Mouse (Mus musculus): ENCODE results near the gene Chst3. TPM values are rescaled to one million over a fixed set of nuclear protein-coding genes. Genes with fewer than 3 reads are reported as not detected.
"Not testable (repeated sequence)": the region's sequence is repeated elsewhere in the genome, so short reads cannot be mapped to it uniquely, and the experiment has no call there.

Chst3 gene
- polyA plus RNA-seq, 1 experiment, result 1.7 TPM

- Histone ChIP-seq H3K4me3 (ENCODE audit: insufficient read depth, poor library complexity, severe bottlenecking) (no peak overlapping the region), H3ac (ENCODE audit: control insufficient read depth, insufficient read length, low read depth) (no peak overlapping the region), H3K79me2 (ENCODE audit: control insufficient read depth, insufficient read depth) (no peaks in the 10 kb centered on the region), H3K36me3 (ENCODE audit: control insufficient read depth, insufficient read depth) (no peaks in the 10 kb centered on the region), H3K79me3 (ENCODE audit: low read depth) (no peaks in the 10 kb centered on the region), H3K27me3 (ENCODE audit: control insufficient read depth, insufficient read depth, insufficient read length) (no peaks in the 10 kb centered on the region)
- TF ChIP-seq MAX (IDR thresholded peaks at IDR 0.05), result no peak
- TF ChIP-seq CTCF (IDR thresholded peaks at IDR 0.05; ENCODE audit: control insufficient read depth, insufficient read depth, insufficient read length), result no peak
- no peak for TF ChIP-seq FOSL1 (IDR thresholded peaks at IDR 0.05; ENCODE audit: insufficient read depth, low read length, poor library complexity, severe bottlenecking)
- no peak for TF ChIP-seq USF1 (IDR thresholded peaks at IDR 0.05; ENCODE audit: low read depth)
- TF ChIP-seq MYOD1 (IDR thresholded peaks at IDR 0.05; ENCODE audit: control insufficient read depth, insufficient read length, low read depth), result no peak
- no peak for TF ChIP-seq CEBPB (IDR thresholded peaks at IDR 0.05; ENCODE audit: low read depth)
- no peak for TF ChIP-seq MYOG (IDR thresholded peaks at IDR 0.05; ENCODE audit: control insufficient read depth, extremely low read depth, insufficient read length)
Measured at GRCm38 (mm10) chr10:60252187-60252586, 33.1 kb upstream of the Chst3 start.

GRCm38 (mm10) chr10:60250426-60250965, 31.4 kb upstream of the Chst3 start:
- no peak overlapping the region for H3ac ChIP-seq (ENCODE audit: control insufficient read depth, insufficient read length, low read depth)
- H3K36me3 ChIP-seq (ENCODE audit: control insufficient read depth, insufficient read depth), result no peaks in the 10 kb centered on the region
- TF ChIP-seq USF1 (IDR thresholded peaks at IDR 0.05; ENCODE audit: low read depth) (no peak), FOSL1 (IDR thresholded peaks at IDR 0.05; ENCODE audit: insufficient read depth, low read length, poor library complexity, severe bottlenecking) (no peak), MAX (IDR thresholded peaks at IDR 0.05) (no peak), MYOD1 (IDR thresholded peaks at IDR 0.05; ENCODE audit: control insufficient read depth, insufficient read length, low read depth) (no peak), MYOG (IDR thresholded peaks at IDR 0.05; ENCODE audit: control insufficient read depth, extremely low read depth, insufficient read length) (no peak), CEBPB (IDR thresholded peaks at IDR 0.05; ENCODE audit: low read depth) (no peak), CTCF (IDR thresholded peaks at IDR 0.05; ENCODE audit: control insufficient read depth, insufficient read depth, insufficient read length) (no peak)
- no peaks in the 10 kb centered on the region for H3K27me3 ChIP-seq (ENCODE audit: control insufficient read depth, insufficient read depth, insufficient read length)
- no peaks in the 10 kb centered on the region for H3K79me2 ChIP-seq (ENCODE audit: control insufficient read depth, insufficient read depth)
- no peak overlapping the region for H3K4me3 ChIP-seq (ENCODE audit: insufficient read depth, poor library complexity, severe bottlenecking)
- no peaks in the 10 kb centered on the region for H3K79me3 ChIP-seq (ENCODE audit: low read depth)

- H3ac ChIP-seq (ENCODE audit: control insufficient read depth, insufficient read length, low read depth); H3K36me3 ChIP-seq (ENCODE audit: control insufficient read depth, insufficient read depth); H3K27me3 ChIP-seq (ENCODE audit: control insufficient read depth, insufficient read depth, insufficient read length); H3K79me2 ChIP-seq (ENCODE audit: control insufficient read depth, insufficient read depth); H3K4me3 ChIP-seq (ENCODE audit: insufficient read depth, poor library complexity, severe bottlenecking); H3K79me3 ChIP-seq (ENCODE audit: low read depth): not testable (repeated sequence)
- TF ChIP-seq CEBPB (IDR thresholded peaks at IDR 0.05; ENCODE audit: low read depth), result peak; percentile 71
Measured at GRCm38 (mm10) chr10:60248345-60248744, 29.3 kb upstream of the Chst3 start.

- H3ac ChIP-seq (ENCODE audit: control insufficient read depth, insufficient read length, low read depth), result no peak overlapping the region
- H3K4me3 ChIP-seq (ENCODE audit: insufficient read depth, poor library complexity, severe bottlenecking), result no peak overlapping the region
- TF ChIP-seq MYOD1 (IDR thresholded peaks at IDR 0.05; ENCODE audit: control insufficient read depth, insufficient read length, low read depth) (no peak), FOSL1 (IDR thresholded peaks at IDR 0.05; ENCODE audit: insufficient read depth, low read length, poor library complexity, severe bottlenecking) (no peak), USF1 (IDR thresholded peaks at IDR 0.05; ENCODE audit: low read depth) (no peak), MYOG (IDR thresholded peaks at IDR 0.05; ENCODE audit: control insufficient read depth, extremely low read depth, insufficient read length) (no peak), CTCF (IDR thresholded peaks at IDR 0.05; ENCODE audit: control insufficient read depth, insufficient read depth, insufficient read length) (peak; percentile 26), CEBPB (IDR thresholded peaks at IDR 0.05; ENCODE audit: low read depth) (no peak), MAX (IDR thresholded peaks at IDR 0.05) (no peak)
- no peaks in the 10 kb centered on the region for H3K36me3 ChIP-seq (ENCODE audit: control insufficient read depth, insufficient read depth)
- no peaks in the 10 kb centered on the region for H3K79me3 ChIP-seq (ENCODE audit: low read depth)
- no peaks in the 10 kb centered on the region for H3K79me2 ChIP-seq (ENCODE audit: control insufficient read depth, insufficient read depth)
- no peaks in the 10 kb centered on the region for H3K27me3 ChIP-seq (ENCODE audit: control insufficient read depth, insufficient read depth, insufficient read length)
Measured at GRCm38 (mm10) chr10:60246519-60246918, 27.5 kb upstream of the Chst3 start.

DNA sequence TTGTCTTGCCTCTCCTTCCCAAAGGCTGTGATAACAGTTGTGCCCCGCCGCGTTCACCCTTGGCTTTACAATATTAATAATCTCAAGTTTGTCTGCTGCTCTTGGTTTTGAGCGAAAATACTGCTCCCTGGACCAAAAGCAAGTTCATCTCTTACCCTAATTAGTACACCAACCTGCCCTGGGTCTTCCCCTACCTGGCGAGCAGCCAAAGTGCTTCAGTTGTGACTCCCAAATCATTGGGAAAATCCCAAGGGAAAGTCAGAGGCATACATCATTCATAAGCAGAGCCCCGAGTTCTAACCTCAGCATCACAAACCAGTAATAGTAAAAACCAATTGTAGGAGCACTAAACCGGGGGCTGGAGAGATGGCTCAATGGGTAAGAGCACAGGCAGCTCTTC, 26.6 kb upstream of the Chst3 start:
- H3K79me2 ChIP-seq (ENCODE audit: control insufficient read depth, insufficient read depth), result no peaks in the 10 kb centered on the region
- no peaks in the 10 kb centered on the region for H3K79me3 ChIP-seq (ENCODE audit: low read depth)
- H3K4me3 ChIP-seq (ENCODE audit: insufficient read depth, poor library complexity, severe bottlenecking), result no peak overlapping the region
- no peaks in the 10 kb centered on the region for H3K27me3 ChIP-seq (ENCODE audit: control insufficient read depth, insufficient read depth, insufficient read length)
- no peaks in the 10 kb centered on the region for H3K36me3 ChIP-seq (ENCODE audit: control insufficient read depth, insufficient read depth)
- TF ChIP-seq MYOG (IDR thresholded peaks at IDR 0.05; ENCODE audit: control insufficient read depth, extremely low read depth, insufficient read length) (no peak), CEBPB (IDR thresholded peaks at IDR 0.05; ENCODE audit: low read depth) (no peak), CTCF (IDR thresholded peaks at IDR 0.05; ENCODE audit: control insufficient read depth, insufficient read depth, insufficient read length) (no peak), USF1 (IDR thresholded peaks at IDR 0.05; ENCODE audit: low read depth) (no peak), MAX (IDR thresholded peaks at IDR 0.05) (no peak), MYOD1 (IDR thresholded peaks at IDR 0.05; ENCODE audit: control insufficient read depth, insufficient read length, low read depth) (no peak), FOSL1 (IDR thresholded peaks at IDR 0.05; ENCODE audit: insufficient read depth, low read length, poor library complexity, severe bottlenecking) (no peak)
- no peak overlapping the region for H3ac ChIP-seq (ENCODE audit: control insufficient read depth, insufficient read length, low read depth)

DNA sequence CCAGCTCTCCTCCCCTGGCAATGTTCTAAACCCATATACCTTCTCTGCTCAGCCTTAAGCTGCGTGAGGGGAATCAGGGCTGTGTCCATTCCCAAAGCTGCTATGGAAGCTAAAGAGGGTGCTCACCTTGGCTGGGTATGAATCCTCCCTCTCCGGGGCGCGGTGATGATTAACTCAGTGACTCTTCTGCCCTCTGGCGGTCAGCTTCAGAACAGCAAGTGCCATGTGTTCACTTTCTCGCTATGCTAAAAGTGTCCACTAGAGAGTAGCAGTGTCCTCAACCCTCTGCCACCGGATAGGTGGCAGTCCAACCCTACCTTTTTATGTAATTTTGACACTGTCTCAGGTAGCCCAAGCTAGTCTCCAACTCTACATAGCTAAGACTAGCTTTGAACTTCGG, 26.0 kb upstream of the Chst3 start:
- Histone ChIP-seq H3K27me3 (ENCODE audit: control insufficient read depth, insufficient read depth, insufficient read length) (no peaks in the 10 kb centered on the region), H3K4me3 (ENCODE audit: insufficient read depth, poor library complexity, severe bottlenecking) (no peak overlapping the region), H3K36me3 (ENCODE audit: control insufficient read depth, insufficient read depth) (no peaks in the 10 kb centered on the region), H3ac (ENCODE audit: control insufficient read depth, insufficient read length, low read depth) (no peak overlapping the region), H3K79me3 (ENCODE audit: low read depth) (no peaks in the 10 kb centered on the region), H3K79me2 (ENCODE audit: control insufficient read depth, insufficient read depth) (no peaks in the 10 kb centered on the region)
- TF ChIP-seq MAX (IDR thresholded peaks at IDR 0.05) (peak; percentile 85), MYOG (IDR thresholded peaks at IDR 0.05; ENCODE audit: control insufficient read depth, extremely low read depth, insufficient read length) (no peak), USF1 (IDR thresholded peaks at IDR 0.05; ENCODE audit: low read depth) (peak; percentile 28), MYOD1 (IDR thresholded peaks at IDR 0.05; ENCODE audit: control insufficient read depth, insufficient read length, low read depth) (no peak), CTCF (IDR thresholded peaks at IDR 0.05; ENCODE audit: control insufficient read depth, insufficient read depth, insufficient read length) (peak; percentile 91), FOSL1 (IDR thresholded peaks at IDR 0.05; ENCODE audit: insufficient read depth, low read length, poor library complexity, severe bottlenecking) (no peak), CEBPB (IDR thresholded peaks at IDR 0.05; ENCODE audit: low read depth) (no peak)

Data from C2C12 (cell line).